8 mouse cellular contexts compared by ENCODE assay signal in the genomic region with DNA sequence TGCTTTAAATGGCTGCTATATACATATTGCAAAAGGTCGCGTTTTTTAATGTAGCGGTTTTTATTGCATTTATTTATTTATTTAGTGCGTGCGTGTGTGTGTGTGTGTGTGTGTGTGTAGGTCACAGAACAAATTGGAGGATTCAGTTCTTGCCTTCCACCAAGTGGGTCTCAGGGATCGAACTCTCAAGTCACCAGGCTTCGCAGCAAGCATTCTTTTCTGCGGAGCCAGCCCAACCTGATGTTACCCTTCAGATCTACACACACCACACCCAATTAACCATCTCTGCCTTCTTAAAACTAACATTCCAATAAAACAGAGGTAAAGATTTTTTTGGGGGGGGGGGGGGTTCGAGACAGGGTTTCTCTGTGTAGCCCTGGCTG. TPM values are rescaled to one million over a fixed set of nuclear protein-coding genes. Genes with fewer than 3 reads are reported as not detected.
A peak's percentile ranks its signal among the peaks of the same experiment; 100 is the strongest.
DNase-seq lines count a peak whose midpoint lies in the region; ATAC-seq and TF ChIP-seq lines count a peak whose summit lies in the region.

No protein-coding gene starts in this region.

- no peak for TF ChIP-seq POLR2A in lung, adult 2 months (IDR thresholded peaks at IDR 0.05; ENCODE audit: borderline replicate concordance, extremely low read depth, low read depth, low read length)

- peaks cover 9% of the 10 kb centered on the region; the same call in 1 of the 2 replicates for H3K36me3 ChIP-seq in embryonic facial prominence, embryonic 15.5 days
- no peaks in the 10 kb centered on the region for H3K36me3 ChIP-seq in intestine, postnatal 0 days (ENCODE audit: control insufficient read depth, insufficient read depth)
- H3K36me3 ChIP-seq in neural tube, embryonic 13.5 days = peaks cover 16% of the 10 kb centered on the region; the same call in 1 of the 2 replicates

- 19% methylated on average over 9 of the region's 9 CpGs for WGBS in lung, adult 2 months
- WGBS in embryonic facial prominence, embryonic 15.5 days = 19% methylated on average over 9 of the region's 9 CpGs
- 15% methylated on average over 8 of the region's 9 CpGs for WGBS in intestine, postnatal 0 days
- WGBS in neural tube, embryonic 13.5 days = 26% methylated on average over 9 of the region's 9 CpGs

- H3K4me1 ChIP-seq in lung, adult 2 months (ENCODE audit: control insufficient read depth, insufficient read depth, low read length) = peaks cover 2% of the 10 kb centered on the region; the same call in 1 of the 2 replicates
- peaks cover 16% of the 10 kb centered on the region for H3K4me1 ChIP-seq in embryonic facial prominence, embryonic 15.5 days
- H3K4me1 ChIP-seq in intestine, postnatal 0 days (replicated peaks; ENCODE audit: control insufficient read depth, insufficient read depth, low read length) = no peaks in the 10 kb centered on the region
- peaks cover 30% of the 10 kb centered on the region for H3K4me1 ChIP-seq in neural tube, embryonic 13.5 days (replicated peaks)

- ATAC-seq in embryonic facial prominence, embryonic 15.5 days (ENCODE audit: insufficient number of reproducible peaks, low FRiP score, low TSS enrichment, low read depth) = no peak
- ATAC-seq in intestine, postnatal 0 days = no peak
- ATAC-seq in neural tube, embryonic 13.5 days (ENCODE audit: low read depth) = no peak

- no peak overlapping the region for H3K9ac ChIP-seq in embryonic facial prominence, embryonic 15.5 days
- 0 out of 2 replicates have a peak overlapping the region, but pooled peaks have one; percentile 85 for H3K9ac ChIP-seq in intestine, postnatal 0 days (ENCODE audit: low read depth, low read length)
- H3K9ac ChIP-seq in neural tube, embryonic 13.5 days = peak overlapping the region; percentile 95

- H3K27me3 ChIP-seq in embryonic facial prominence, embryonic 15.5 days = peaks cover 3% of the 10 kb centered on the region; the same call in 1 of the 2 replicates
- H3K27me3 ChIP-seq in intestine, postnatal 0 days (replicated peaks; ENCODE audit: control insufficient read depth, insufficient read depth, low read length) = no peaks in the 10 kb centered on the region
- H3K27me3 ChIP-seq in neural tube, embryonic 13.5 days = peaks cover 12% of the 10 kb centered on the region; the same call in 1 of the 2 replicates

- no peak for TF ChIP-seq CTCF in lung, adult 2 months (IDR thresholded peaks at IDR 0.05; ENCODE audit: insufficient read depth, low read length)
- TF ChIP-seq CTCF in intestine, postnatal 0 days (IDR thresholded peaks at IDR 0.05; ENCODE audit: low read depth) = no peak

- H3K9me3 ChIP-seq in embryonic facial prominence, embryonic 15.5 days (replicated peaks) = no peaks in the 10 kb centered on the region
- H3K9me3 ChIP-seq in intestine, postnatal 0 days (ENCODE audit: control insufficient read depth) = no peaks in the 10 kb centered on the region
- H3K9me3 ChIP-seq in neural tube, embryonic 13.5 days = no peaks in the 10 kb centered on the region

- no peak for DNase-seq in lung, adult 2 months
- DNase-seq in lung, postnatal 10 days = no peak
- DNase-seq in urinary bladder, adult 2 months (ENCODE audit: low spot score) = no peak
- no peak for DNase-seq in c-Kit-positive CD71-positive TER-119-positive erythroid progenitor cells, embryonic 14.5 days (ENCODE audit: low spot score)
- no peak for DNase-seq in right cerebral cortex, adult 18-20 months

- peak overlapping the region; percentile 59 for H3K4me2 ChIP-seq in embryonic facial prominence, embryonic 15.5 days (replicated peaks)
- peak overlapping the region; percentile 80 for H3K4me2 ChIP-seq in intestine, postnatal 0 days (replicated peaks; ENCODE audit: low read depth)
- H3K4me2 ChIP-seq in neural tube, embryonic 13.5 days = peak overlapping the region; percentile 79

- peak overlapping the region; percentile 79 for H3K4me3 ChIP-seq in lung, adult 2 months (replicated peaks; ENCODE audit: extremely low read depth, low read depth, low read length)
- peak overlapping the region; percentile 98 for H3K4me3 ChIP-seq in embryonic facial prominence, embryonic 15.5 days (replicated peaks)
- H3K4me3 ChIP-seq in intestine, postnatal 0 days (ENCODE audit: low read depth, low read length) = peak overlapping the region; percentile 80
- peak overlapping the region; percentile 94 for H3K4me3 ChIP-seq in neural tube, embryonic 13.5 days

- H3K27ac ChIP-seq in embryonic facial prominence, embryonic 15.5 days (replicated peaks) = no peak overlapping the region
- no peak overlapping the region for H3K27ac ChIP-seq in intestine, postnatal 0 days (ENCODE audit: low read depth, low read length)
- H3K27ac ChIP-seq in neural tube, embryonic 13.5 days (replicated peaks) = no peak overlapping the region

RNA-seq across cellular contexts. Expression of a gene that starts 0.3 kb away (rescaled TPM):
- 72.7 and 79.1 TPM in 2 replicates for polyA plus RNA-seq in lung, adult 2 months (2012; rRNA removed)
- polyA plus RNA-seq in embryonic facial prominence, embryonic 15.5 days (2015; fragmentation: Nextera tagmentation; extraction: Ambion mirVana) = 27.7 and 28.1 TPM in 2 replicates
- polyA plus RNA-seq in intestine, postnatal 0 days (2015; fragmentation: Nextera tagmentation; extraction: Ambion mirVana) = 10.1 and 10.8 TPM in 2 replicates
- polyA plus RNA-seq in neural tube, embryonic 13.5 days (2015; fragmentation: Nextera tagmentation; extraction: Ambion mirVana) = 25.1 and 25.5 TPM in 2 replicates
- polyA plus RNA-seq in urinary bladder, adult 2 months (2012; rRNA removed) = 30.9 and 32.3 TPM in 2 replicates

RNA-seq across cellular contexts. Expression of a gene that starts 8.9 kb away (rescaled TPM):
- polyA plus RNA-seq in lung, adult 2 months (2012; rRNA removed) = 0.50 TPM in 1 of 2 replicates, not detected in the other
- polyA plus RNA-seq in embryonic facial prominence, embryonic 15.5 days (2015; fragmentation: Nextera tagmentation; extraction: Ambion mirVana) = 0.36 and 0.63 TPM in 2 replicates
- polyA plus RNA-seq in intestine, postnatal 0 days (2015; fragmentation: Nextera tagmentation; extraction: Ambion mirVana) = 0.08 and 0.09 TPM in 2 replicates
- 3.3 and 3.4 TPM in 2 replicates for polyA plus RNA-seq in neural tube, embryonic 13.5 days (2015; fragmentation: Nextera tagmentation; extraction: Ambion mirVana)
- 0.01 TPM in 2 replicates for polyA plus RNA-seq in urinary bladder, adult 2 months (2012; rRNA removed)
